Mouse (Mus musculus) urinary bladder, postnatal 10 days (tissue): Measurements from ENCODE around the gene Catip.
"Not testable (repeated sequence)": the region's sequence is repeated elsewhere in the genome, so short reads cannot be mapped to it uniquely, and the experiment has no call there.

Source experiments
- DNase-seq: peaks from one replicate; pipeline ENCODE4 v3.0.0; 2022; ENCODE audit warnings: low spot score

Catip gene

GRCm38 (mm10) chr1:74361812-74362211 lies at the start of gene Catip:
TSS of gene Catip (plus strand) at chr1:74362108.
- no peak for DNase-seq

GRCm38 (mm10) chr1:74313049-74313692 lies 48.7 kb upstream of the Catip start:
- no peak for DNase-seq

DNA sequence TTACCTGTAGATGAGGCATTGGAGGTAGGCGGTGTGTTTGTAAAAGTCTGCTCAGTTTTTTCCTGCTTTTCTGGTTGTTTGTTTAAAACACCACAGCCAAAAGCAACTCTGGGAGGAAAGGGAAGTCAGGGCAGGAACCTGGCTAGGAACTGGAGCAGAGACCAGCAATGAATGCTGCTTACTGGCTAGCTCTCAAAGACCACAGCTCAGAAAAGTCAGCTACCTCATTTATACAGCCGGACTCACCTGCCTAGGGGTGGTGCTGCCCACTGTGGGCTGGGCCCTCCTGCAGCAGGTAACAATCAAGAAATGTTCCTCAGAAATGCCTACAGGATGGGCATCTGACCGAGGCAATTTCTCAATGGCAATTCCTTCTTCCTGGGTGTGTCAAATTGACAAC lies 47.1 kb upstream of the Catip start:
- DNase-seq, result no peak

GRCm38 (mm10) chr1:74316114-74316827 lies 45.6 kb upstream of the Catip start:
- no peak for DNase-seq

- no peak for DNase-seq
Measured at GRCm38 (mm10) chr1:74318711-74319110, 43.2 kb upstream of the Catip start.

DNA sequence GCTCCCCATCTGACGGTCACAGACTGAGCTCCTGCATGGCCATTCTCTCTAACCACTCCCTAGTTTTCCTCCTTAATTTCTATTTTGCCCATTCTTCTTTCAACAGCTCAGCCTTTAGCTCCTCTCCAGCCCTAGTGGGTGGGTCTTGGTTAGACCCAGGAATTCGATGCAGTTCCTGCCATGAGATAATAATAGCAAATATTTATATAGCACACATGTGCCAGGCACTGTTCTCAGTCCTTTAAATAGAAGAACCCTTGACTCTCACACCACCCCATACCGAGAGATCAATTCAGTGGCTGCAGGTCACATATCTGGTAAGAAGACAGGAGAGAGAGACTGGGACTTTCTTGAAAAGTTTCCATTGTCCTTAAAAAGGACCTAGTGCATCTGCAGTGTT lies 40.5 kb upstream of the Catip start:
- DNase-seq, result no peak

- not testable (repeated sequence) for DNase-seq
Measured at GRCm38 (mm10) chr1:74326916-74327315, 35.0 kb upstream of the Catip start.

GRCm38 (mm10) chr1:74329899-74330431 lies 31.9 kb upstream of the Catip start:
- no peak for DNase-seq

GRCm38 (mm10) chr1:74331046-74331681 lies 30.7 kb upstream of the Catip start:
- DNase-seq, result no peak

- DNase-seq, result peak; percentile 83
Measured at GRCm38 (mm10) chr1:74332241-74332763, 29.6 kb upstream of the Catip start.

DNA sequence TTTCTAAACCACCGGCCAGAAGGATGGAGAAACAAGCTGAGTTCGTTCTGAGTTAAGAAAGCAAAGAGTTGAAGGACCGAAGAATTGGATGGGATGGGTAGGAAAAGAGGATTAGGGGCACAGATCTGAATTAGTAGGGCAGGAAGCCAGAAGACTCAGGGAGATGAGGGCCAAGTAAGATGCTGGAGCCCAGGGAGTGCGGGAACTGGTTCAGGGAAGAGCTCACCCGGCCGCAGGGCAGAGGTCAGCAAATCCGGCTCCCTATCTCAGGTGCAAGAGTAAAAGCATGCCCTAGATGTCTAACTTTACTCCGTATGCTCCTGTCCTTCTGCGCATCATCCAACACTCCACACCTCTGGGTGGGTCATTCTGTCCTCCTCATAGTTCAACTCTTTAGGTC lies 29.0 kb upstream of the Catip start:
- no peak for DNase-seq

- DNase-seq, result no peak
Measured at GRCm38 (mm10) chr1:74334607-74335006, 27.3 kb upstream of the Catip start.

DNA sequence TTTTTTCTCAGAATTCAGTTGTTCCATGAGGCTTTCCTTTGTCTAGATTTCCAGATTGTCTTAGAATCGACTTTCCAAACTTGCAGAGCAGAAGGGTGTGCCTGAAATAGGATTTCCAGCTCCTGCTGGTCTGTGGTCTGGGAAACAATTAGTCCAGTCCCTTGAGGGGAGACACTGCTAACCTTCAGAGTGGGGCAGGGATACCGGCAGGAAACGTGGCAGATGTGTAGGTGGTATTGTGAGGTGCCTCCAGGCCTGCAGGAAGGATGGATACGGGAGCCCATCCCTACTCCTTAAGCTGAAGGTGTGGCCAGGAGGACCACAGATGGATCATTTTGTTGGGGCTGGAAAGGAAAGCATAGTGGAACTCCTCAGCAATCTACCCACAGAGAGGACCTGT lies 26.9 kb upstream of the Catip start:
- no peak for DNase-seq

- DNase-seq, result no peak
Measured at GRCm38 (mm10) chr1:74335436-74336170, 26.3 kb upstream of the Catip start.

- no peak for DNase-seq
Measured at GRCm38 (mm10) chr1:74337241-74337771, 24.6 kb upstream of the Catip start.

DNA sequence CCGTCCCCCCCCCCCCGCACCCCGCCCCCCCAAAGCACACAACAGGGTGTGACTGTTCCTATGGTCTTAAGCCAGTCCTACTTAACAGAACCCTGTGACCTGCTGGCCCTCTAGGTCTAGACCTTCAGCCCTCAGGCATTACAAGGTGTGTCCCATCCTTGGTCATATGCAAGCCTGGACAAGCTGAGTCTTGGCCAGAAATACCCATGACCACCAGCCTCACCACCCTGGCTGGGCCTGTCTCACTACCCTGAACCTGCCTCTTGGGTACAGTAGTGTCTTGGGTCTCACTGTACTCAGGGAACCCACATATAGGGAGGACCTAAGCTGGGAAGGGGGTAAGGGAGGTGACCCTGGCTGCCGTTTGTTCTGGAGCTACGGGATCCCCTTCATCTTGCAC lies 23.9 kb upstream of the Catip start:
- DNase-seq, result no peak

- no peak for DNase-seq
Measured at GRCm38 (mm10) chr1:74338626-74339025, 23.3 kb upstream of the Catip start.

GRCm38 (mm10) chr1:74339917-74340316 lies 22.0 kb upstream of the Catip start:
- DNase-seq, result no peak

DNA sequence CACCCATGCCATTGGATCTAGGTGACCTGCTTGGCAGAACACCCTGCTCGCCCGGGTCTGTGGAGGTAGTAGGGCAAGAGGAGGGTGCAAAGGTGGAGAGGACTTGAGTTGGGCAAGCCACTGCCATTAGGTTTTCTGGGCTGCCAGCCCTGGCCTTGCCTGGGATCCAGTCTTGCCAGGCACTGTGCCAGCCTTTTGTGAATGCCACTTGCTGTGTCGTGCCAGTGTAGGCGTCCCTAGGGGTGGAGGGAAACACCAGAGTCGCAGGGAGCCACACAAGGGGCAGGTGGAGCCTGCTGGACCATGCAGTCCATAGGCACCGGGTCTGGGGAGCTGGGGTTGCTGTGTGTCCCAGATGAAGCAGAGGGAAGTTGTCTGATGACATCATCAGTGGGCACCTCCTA lies 21.5 kb upstream of the Catip start:
- no peak for DNase-seq

DNA sequence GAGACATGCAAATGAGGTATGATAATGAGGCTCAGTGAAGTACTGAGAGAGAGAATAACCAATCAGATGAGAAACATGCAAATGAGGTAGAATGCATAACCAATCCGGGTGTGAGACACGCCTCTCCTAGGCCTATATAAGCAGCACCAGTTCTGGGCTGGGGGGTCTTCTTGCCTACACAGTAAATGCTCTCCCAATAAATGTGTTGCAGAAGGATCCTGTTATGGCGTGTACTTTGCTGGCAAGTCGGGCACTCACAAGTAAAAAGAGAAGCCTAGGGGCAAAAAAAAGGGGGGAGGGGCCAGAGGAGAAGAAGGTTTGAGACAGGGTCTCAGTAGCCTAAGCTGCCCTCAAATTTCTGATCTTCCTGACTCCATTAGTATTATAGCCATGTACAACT lies 20.9 kb upstream of the Catip start:
- DNase-seq, result not testable (repeated sequence)

DNA sequence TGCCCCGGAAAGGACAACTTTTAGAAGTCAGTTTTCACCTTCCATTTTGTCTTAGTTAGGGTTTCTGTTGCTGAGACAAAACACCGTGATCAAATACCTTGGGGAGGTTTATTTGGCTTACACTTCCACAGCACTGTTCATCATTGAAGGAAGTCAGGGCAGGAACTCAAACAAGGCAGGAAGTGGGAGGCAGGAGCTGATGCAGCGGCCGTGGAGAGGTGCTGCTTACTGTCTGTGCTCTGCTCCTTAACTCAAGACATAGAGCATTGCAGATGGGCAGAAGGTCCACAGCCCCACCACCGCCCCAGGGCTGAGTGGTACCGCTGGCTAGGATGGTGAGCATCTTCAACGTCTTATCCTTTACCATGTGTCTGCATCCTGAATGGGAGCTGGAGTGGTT lies 20.0 kb upstream of the Catip start:
- DNase-seq, result no peak

- no peak for DNase-seq
Measured at GRCm38 (mm10) chr1:74342308-74342707, 19.6 kb upstream of the Catip start.
